Mouse (Mus musculus) naive thymus-derived CD4-positive, alpha-beta T cell, adult 5 months (primary cell): ENCODE data around the gene Tmem169. TPM values are rescaled to one million over a fixed set of nuclear protein-coding genes. Genes with fewer than 3 reads are reported as not detected.

Source experiments
- polyA plus RNA-seq: library from polyadenylated mRNA; unstranded; fragments of 100-300 nt; shearing (Covaris generic); gene quantifications from one replicate; pipeline ENCODE4 v1.2.1, GENCODE M21; 2017

Tmem169 gene
- not detected for polyA plus RNA-seq

GRCm38 (mm10) chr1:72283992-72284485 is at the start of gene Tmem169, which contains the start of gene Pecr:
Gene Tmem169, plus strand, starts transcription at chr1:72284369.
Gene Pecr, minus strand, starts transcription at chr1:72284314.

DNA sequence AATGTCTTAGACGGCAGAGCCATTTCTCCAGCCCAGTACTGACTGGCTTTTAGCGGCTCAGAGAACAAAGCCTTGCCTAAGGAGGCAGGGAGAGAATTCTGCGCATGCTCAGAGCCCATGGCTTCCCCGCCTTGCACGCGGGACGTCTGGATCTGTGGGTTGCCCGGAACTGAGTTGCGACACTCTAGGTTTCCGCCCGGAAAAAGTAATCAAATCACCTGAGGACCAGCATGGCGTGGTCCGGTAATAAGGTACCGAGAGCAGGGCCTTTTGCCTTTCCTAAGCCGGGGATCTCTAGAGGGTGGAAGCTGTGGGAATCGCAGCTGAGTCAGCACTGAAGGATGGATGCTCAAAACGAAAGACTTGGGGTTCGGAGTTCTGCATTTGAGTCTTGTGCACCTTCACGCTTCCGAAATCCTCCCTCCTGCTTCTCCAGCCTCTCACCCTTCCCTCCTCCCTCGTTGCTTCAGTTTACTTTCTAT is 23.2 kb downstream of the Tmem169 start, which contains the start of gene Xrcc5:
TSS of gene Xrcc5 (plus strand) at position 105 of the 482 bp plus-strand sequence.

Other genes starting within 250 kb of the Tmem169 start
- not detected for gene Mreg, start 72.1 kb upstream of the Tmem169 start, polyA plus RNA-seq
- 4.4 TPM for gene Pecr, start 55 bp upstream of the Tmem169 start, polyA plus RNA-seq
- gene Xrcc5, start 23.1 kb downstream of the Tmem169 start, polyA plus RNA-seq, result 25.2 TPM